Mouse (Mus musculus) kidney, embryonic 14.5 days (tissue): ENCODE measurements around the gene Zfp956. TPM values are rescaled to one million over a fixed set of nuclear protein-coding genes. Genes with fewer than 3 reads are reported as not detected.

Experiments used
- ATAC-seq: fragments of 200-750 bp; cut with Nextera tagmentation; 2 replicates; pipeline ENCODE4 v1.8.0; 2017; ENCODE audit warnings: moderate number of reproducible peaks, mild to moderate bottlenecking, moderate TSS enrichment, moderate library complexity; ENCODE audit not compliant: low FRiP score, low TSS enrichment
- H3K27ac ChIP-seq: fragments of 300-500 bp; sonication (generic); 2 replicates; pipeline ENCODE4 v1.5.1; 2014; ENCODE audit warnings: low read depth, mild to moderate bottlenecking, low read length, moderate library complexity, mixed read lengths
- H3K27me3 ChIP-seq: fragments of 300-500 bp; sonication (generic); 2 replicates; pipeline ENCODE4 v1.6.1; 2014; ENCODE audit warnings: mild to moderate bottlenecking, low read length; ENCODE audit not compliant: control insufficient read depth, insufficient read depth
- H3K36me3 ChIP-seq: fragments of 300-500 bp; sonication (generic); 2 replicates; pipeline ENCODE4 v1.6.1; 2014; ENCODE audit warnings: low read length, mixed read lengths; ENCODE audit not compliant: control insufficient read depth, insufficient read depth
- H3K4me1 ChIP-seq: fragments of 300-500 bp; sonication (generic); 2 replicates; pipeline ENCODE4 v1.6.1; 2014; ENCODE audit warnings: low read length, mixed read lengths; ENCODE audit not compliant: control insufficient read depth, insufficient read depth
- H3K4me2 ChIP-seq: fragments of 300-500 bp; sonication (generic); replicated peaks from 2 replicates; pipeline ENCODE4 v1.6.1; 2014; ENCODE audit warnings: low read depth, mild to moderate bottlenecking, low read length
- H3K4me3 ChIP-seq: fragments of 300-500 bp; sonication (generic); 2 replicates; pipeline ENCODE4 v1.5.1; 2014; ENCODE audit warnings: mild to moderate bottlenecking, low read length
- H3K9ac ChIP-seq: fragments of 300-500 bp; sonication (generic); 2 replicates; pipeline ENCODE4 v1.6.1; 2014; ENCODE audit warnings: low read depth, mild to moderate bottlenecking, low read length, moderate library complexity
- H3K9me3 ChIP-seq: fragments of 300-500 bp; sonication (generic); 2 replicates; pipeline ENCODE4 v1.6.1; 2016; ENCODE audit warnings: low read length; ENCODE audit not compliant: control insufficient read depth
- WGBS: fragments of 180-500 bp; shearing (Covaris S2); extraction: QIAGEN DNeasy Blood & Tissue Kit; methylation state at CpG from one replicate; pipeline ENCODE4 v1.1.7; 2014; 5-methylcytosine and 5-hydroxymethylcytosine counted together
- polyA plus RNA-seq: library from polyadenylated mRNA; unstranded; fragments of >200 nt; fragmentation: Nextera tagmentation; extraction: Ambion mirVana; gene quantifications from 2 replicates; pipeline ENCODE4 v1.2.1, GENCODE M21; 2014

Zfp956 gene
- polyA plus RNA-seq, 1 experiment from 2014 or later, result 8.2 TPM

- no peak overlapping the region for H3K27ac ChIP-seq
- ATAC-seq, result no peak
- no peak overlapping the region for H3K4me2 ChIP-seq
- H3K4me3 ChIP-seq, result no peak overlapping the region
- H3K4me1 ChIP-seq, result peaks cover 6% of the 10 kb centered on the region
- WGBS, result 55% methylated on average over 3 of the region's 3 CpGs
- no peaks in the 10 kb centered on the region for H3K27me3 ChIP-seq
- no peaks in the 10 kb centered on the region for H3K9me3 ChIP-seq
- H3K36me3 ChIP-seq, result no peaks in the 10 kb centered on the region
- no peak overlapping the region for H3K9ac ChIP-seq
Measured at GRCm38 (mm10) chr6:47918768-47919274, 34.4 kb upstream of the Zfp956 start.

- 28% methylated on average over 11 of the region's 11 CpGs for WGBS
- ATAC-seq, result peak; percentile 50
Measured at GRCm38 (mm10) chr6:47919646-47920446, 33.3 kb upstream of the Zfp956 start.

GRCm38 (mm10) chr6:47920447-47921340 is 32.5 kb upstream of the Zfp956 start, which contains the start of gene Zfp212:
Zfp212 (plus strand) TSS chr6:47920476.
- Histone ChIP-seq H3K4me2 (peak within 1 kb of the TSS; percentile 82), H3K27me3 (no peaks in the 10 kb centered on the region), H3K4me1 (peaks cover 6% of the 10 kb centered on the region), H3K36me3 (no peaks in the 10 kb centered on the region; the same call in 1 of the 2 replicates), H3K9ac (peak within 1 kb of the TSS; percentile 88), H3K4me3 (peak within 1 kb of the TSS; percentile 82), H3K9me3 (no peaks in the 10 kb centered on the region), H3K27ac (peak within 1 kb of the TSS; percentile 98)
- ATAC-seq, result peak; percentile 93
- WGBS, result under 1% methylated on average over 67 of the region's 67 CpGs

More at GRCm38 (mm10) chr6:47919646-47920446, 33.3 kb upstream of the Zfp956 start:
- Histone ChIP-seq H3K36me3 (no peaks in the 10 kb centered on the region), H3K4me3 (peak overlapping the region; percentile 82), H3K9me3 (no peaks in the 10 kb centered on the region), H3K9ac (peak overlapping the region; percentile 88; the same call in 1 of the 2 replicates), H3K4me2 (peak overlapping the region; percentile 40), H3K4me1 (peaks cover 6% of the 10 kb centered on the region), H3K27ac (peak overlapping the region; percentile 98; the same call in 1 of the 2 replicates), H3K27me3 (no peaks in the 10 kb centered on the region)

DNA sequence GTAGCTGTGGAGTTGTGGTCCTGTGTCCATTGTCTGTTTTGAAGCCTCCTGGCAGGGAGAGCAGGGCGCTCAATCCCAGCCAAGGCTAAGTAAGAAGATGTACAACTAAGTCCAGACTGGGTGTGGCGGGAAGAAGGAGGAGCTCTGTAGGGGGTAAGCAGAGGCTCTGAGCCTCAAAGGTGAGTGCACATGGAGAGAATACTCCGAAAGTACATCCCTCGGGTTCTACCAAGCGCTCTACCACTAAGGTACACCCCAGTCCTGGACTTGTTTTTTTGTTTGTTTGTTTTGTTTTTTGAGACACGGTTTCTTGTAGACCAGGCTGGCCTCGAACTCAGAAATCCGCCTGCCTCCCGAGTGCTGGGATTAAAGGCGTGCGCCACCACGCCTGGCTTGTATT is 10.7 kb upstream of the Zfp956 start:
- 0 out of 2 replicates have a peak overlapping the region, but pooled peaks have one; percentile 80 for H3K9ac ChIP-seq
- H3K4me3 ChIP-seq, result peak overlapping the region; percentile 46
- peaks cover 5% of the 10 kb centered on the region for H3K36me3 ChIP-seq
- no peak; the same call in 1 of the 2 replicates for ATAC-seq
- no peaks in the 10 kb centered on the region for H3K9me3 ChIP-seq
- H3K27me3 ChIP-seq, result no peaks in the 10 kb centered on the region
- peaks cover 3% of the 10 kb centered on the region; the same call in 1 of the 2 replicates for H3K4me1 ChIP-seq
- 53% methylated on average over 12 of the region's 12 CpGs for WGBS
- no peak overlapping the region for H3K27ac ChIP-seq
- peak overlapping the region; percentile 85 for H3K4me2 ChIP-seq

GRCm38 (mm10) chr6:47943021-47943691 is 10.0 kb upstream of the Zfp956 start:
- Histone ChIP-seq H3K9ac (peak overlapping the region; percentile 80), H3K27ac (peak overlapping the region; percentile 30), H3K4me2 (peak overlapping the region; percentile 85), H3K4me1 (peaks cover 3% of the 10 kb centered on the region; the same call in 1 of the 2 replicates), H3K36me3 (peaks cover 5% of the 10 kb centered on the region), H3K27me3 (no peaks in the 10 kb centered on the region), H3K9me3 (no peaks in the 10 kb centered on the region), H3K4me3 (peak overlapping the region; percentile 46)
- peak; percentile 96 for ATAC-seq
- 12% methylated on average over 62 of the region's 64 CpGs for WGBS

- Histone ChIP-seq H3K9ac (peak overlapping the region; percentile 80), H3K4me2 (peak overlapping the region; percentile 85), H3K36me3 (peaks cover 5% of the 10 kb centered on the region), H3K27ac (no peak overlapping the region; the same call in 1 of the 2 replicates), H3K27me3 (no peaks in the 10 kb centered on the region), H3K4me3 (peak overlapping the region; percentile 46), H3K4me1 (peaks cover 3% of the 10 kb centered on the region; the same call in 1 of the 2 replicates), H3K9me3 (no peaks in the 10 kb centered on the region)
- WGBS, result 78% methylated on average over 3 of the region's 3 CpGs
- ATAC-seq, result no peak
Measured at GRCm38 (mm10) chr6:47943721-47944120, 9.5 kb upstream of the Zfp956 start.

GRCm38 (mm10) chr6:47947388-47947787 is 5.8 kb upstream of the Zfp956 start:
- peaks cover 3% of the 10 kb centered on the region; the same call in 1 of the 2 replicates for H3K4me1 ChIP-seq
- no peak overlapping the region for H3K27ac ChIP-seq

DNA sequence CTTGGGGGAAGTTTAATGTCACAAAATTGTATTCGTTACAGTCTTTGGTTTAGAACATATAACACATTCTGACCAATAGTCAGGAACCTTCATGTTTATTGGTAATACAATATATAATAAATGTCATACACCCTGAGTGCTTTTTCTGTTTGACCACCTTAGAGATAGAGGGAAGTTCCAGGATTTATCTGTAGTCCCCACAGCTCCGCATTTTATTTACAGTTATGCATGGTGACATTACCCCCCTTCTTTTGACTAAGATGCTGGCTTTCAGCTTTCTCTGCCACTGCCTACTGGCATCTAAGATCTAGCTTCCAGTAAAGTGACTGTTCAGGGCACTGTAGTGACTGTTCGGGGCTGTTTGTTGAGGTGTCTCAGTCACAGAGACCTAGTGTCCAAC is 1.2 kb downstream of the Zfp956 start:
- Histone ChIP-seq H3K4me2 (peak overlapping the region; percentile 69), H3K4me1 (no peaks in the 10 kb centered on the region), H3K27ac (no peak overlapping the region), H3K9ac (no peak overlapping the region), H3K27me3 (no peaks in the 10 kb centered on the region), H3K36me3 (peaks cover 7% of the 10 kb centered on the region; the same call in 1 of the 2 replicates), H3K4me3 (peak overlapping the region; percentile 59; the same call in 1 of the 2 replicates), H3K9me3 (no peaks in the 10 kb centered on the region)
- 82% methylated on average over 3 of the region's 3 CpGs for WGBS
- ATAC-seq, result no peak

More at GRCm38 (mm10) chr6:47947388-47947787, 5.8 kb upstream of the Zfp956 start:
- 94% methylated on average over 4 of the region's 4 CpGs for WGBS
- no peaks in the 10 kb centered on the region for H3K27me3 ChIP-seq
- no peak overlapping the region for H3K9ac ChIP-seq
- no peak overlapping the region for H3K4me2 ChIP-seq
- no peaks in the 10 kb centered on the region for H3K9me3 ChIP-seq
- no peak overlapping the region for H3K4me3 ChIP-seq
- peaks cover 5% of the 10 kb centered on the region for H3K36me3 ChIP-seq
- ATAC-seq, result no peak
